Mouse (Mus musculus) liver, embryonic 14.5 days (tissue): ENCODE results near the gene Rapgef4. TPM values are rescaled to one million over a fixed set of nuclear protein-coding genes. Genes with fewer than 3 reads are reported as not detected.

Experiments
- ATAC-seq: fragments of 200-750 bp; cut with Nextera tagmentation; 2 replicates; pipeline ENCODE4 v1.8.0; 2017; ENCODE audit warnings: moderate number of reproducible peaks, mild to moderate bottlenecking, moderate library complexity; ENCODE audit not compliant: insufficient read depth
- DNase-seq, 3 experiments: peaks; one replicate each; pipeline ENCODE4 v3.0.0-alpha.2; 2012 to 2013; ENCODE audit warnings: low read depth in 3 of 3, low spot score in 3 of 3
- H3K27ac ChIP-seq: fragments of 300-500 bp; sonication (generic); 2 replicates; pipeline ENCODE4 v1.5.1; 2014; ENCODE audit warnings: moderate library complexity, mild to moderate bottlenecking, control low read depth, inconsistent platforms
- H3K27me3 ChIP-seq: fragments of 300-500 bp; sonication (generic); 2 replicates; pipeline ENCODE4 v1.6.1; 2014; ENCODE audit warnings: mild to moderate bottlenecking, low read length, moderate library complexity; ENCODE audit not compliant: control insufficient read depth, insufficient read depth
- H3K36me3 ChIP-seq: fragments of 300-500 bp; sonication (generic); replicated peaks from 2 replicates; pipeline ENCODE4 v1.6.1; 2014; ENCODE audit warnings: low read depth; ENCODE audit not compliant: control insufficient read depth, insufficient read depth
- H3K4me1 ChIP-seq, 2 experiments: fragments of 200-500 bp in 1 of 2; fragments of 300-500 bp in 1 of 2; sonication (generic) in 1 of 2; replicated peaks; 2 replicates each; pipeline ENCODE4 v1.6.1; 2012 to 2014; ENCODE audit warnings: antibody characterized with exemption in 1 of 2, inconsistent platforms in 1 of 2, low read length in 1 of 2; ENCODE audit not compliant: control insufficient read depth in 2 of 2, insufficient read depth in 2 of 2
- H3K4me2 ChIP-seq: fragments of 300-500 bp; sonication (generic); 2 replicates; pipeline ENCODE4 v1.6.1; 2014; ENCODE audit warnings: low read depth, mild to moderate bottlenecking, control low read depth, moderate library complexity
- H3K4me3 ChIP-seq, 2 experiments: fragments of 200-500 bp in 1 of 2; fragments of 300-500 bp in 1 of 2; sonication (generic) in 1 of 2; 2 replicates each; pipeline ENCODE4 v1.5.1; 2012 to 2014; ENCODE audit warnings: low read depth in 2 of 2, low read length in 2 of 2, mild to moderate bottlenecking in 2 of 2, control low read depth in 1 of 2, inconsistent platforms in 1 of 2, moderate library complexity in 1 of 2; ENCODE audit not compliant: insufficient read depth in 1 of 2
- H3K9ac ChIP-seq: fragments of 300-500 bp; sonication (generic); replicated peaks from 2 replicates; pipeline ENCODE4 v1.6.1; 2014; ENCODE audit warnings: mild to moderate bottlenecking, control low read depth, moderate library complexity
- H3K9me3 ChIP-seq: fragments of 300-500 bp; sonication (generic); 2 replicates; pipeline ENCODE4 v1.6.1; 2016; ENCODE audit warnings: low read length, mixed read lengths; ENCODE audit not compliant: control insufficient read depth
- CTCF ChIP-seq: IDR thresholded peaks from 2 replicates; pipeline ENCODE4 v1.5.1; 2016; ENCODE audit warnings: antibody characterized with exemption, low read depth, control low read depth
- EP300 ChIP-seq: IDR thresholded peaks from 2 replicates; pipeline ENCODE4 v1.6.1; 2016; ENCODE audit warnings: antibody characterized with exemption, low read depth
- WGBS: fragments of 180-500 bp; shearing (Covaris S2); extraction: QIAGEN DNeasy Blood & Tissue Kit; methylation state at CpG from one replicate; pipeline ENCODE4 v1.1.7; 2014; ENCODE audit not compliant: insufficient replicate concordance; 5-methylcytosine and 5-hydroxymethylcytosine counted together
- polyA plus RNA-seq, 2 experiments: library from polyadenylated mRNA; depleted of rRNA in 1 of 2; stranded (reverse) in 1 of 2; unstranded in 1 of 2; fragments of >200 nt; fragmentation: Nextera tagmentation in 1 of 2; extraction: Ambion mirVana in 1 of 2; gene quantifications; 2 replicates each; pipeline versions ENCODE4 v1.2.1 to v1.2.3; 2012 to 2014

Gene Rapgef4
- polyA plus RNA-seq, 2 experiments = 2.2 to 4.2 TPM

DNA sequence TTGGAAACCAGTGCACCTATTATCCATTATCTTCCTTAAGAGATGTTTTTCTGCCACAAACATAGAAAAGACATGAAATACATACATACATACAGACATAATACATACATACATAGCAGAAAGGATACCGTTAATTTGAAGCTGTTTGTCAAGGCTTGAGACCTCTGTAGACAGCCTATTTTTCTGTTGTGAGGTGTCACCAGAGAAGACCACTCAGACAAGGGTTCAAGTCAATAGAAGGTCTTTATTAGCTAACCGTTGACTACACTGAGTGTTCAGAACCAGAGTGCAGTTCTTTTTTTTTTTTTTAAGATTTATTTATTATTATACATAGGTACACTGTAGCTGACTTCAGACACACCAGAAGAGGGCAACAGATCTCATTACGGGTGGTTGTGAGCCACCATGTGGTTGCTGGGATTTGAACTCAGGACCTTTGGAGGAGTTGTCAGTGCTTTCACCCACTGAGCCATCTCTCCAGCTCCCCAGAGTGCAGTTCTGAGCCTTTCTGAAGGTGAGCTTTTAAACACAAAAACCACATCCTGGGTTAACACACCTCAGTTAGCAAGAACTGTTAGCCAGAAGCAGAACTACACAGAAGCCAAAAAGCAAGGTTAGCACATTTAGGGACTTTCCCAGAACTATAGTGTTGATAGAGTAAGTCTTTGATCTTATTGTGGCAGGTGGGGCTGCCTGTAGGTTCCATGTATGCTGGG lies 39.9 kb upstream of the Rapgef4 start:
- WGBS = 72% methylated on average over 3 of the region's 3 CpGs

DNA sequence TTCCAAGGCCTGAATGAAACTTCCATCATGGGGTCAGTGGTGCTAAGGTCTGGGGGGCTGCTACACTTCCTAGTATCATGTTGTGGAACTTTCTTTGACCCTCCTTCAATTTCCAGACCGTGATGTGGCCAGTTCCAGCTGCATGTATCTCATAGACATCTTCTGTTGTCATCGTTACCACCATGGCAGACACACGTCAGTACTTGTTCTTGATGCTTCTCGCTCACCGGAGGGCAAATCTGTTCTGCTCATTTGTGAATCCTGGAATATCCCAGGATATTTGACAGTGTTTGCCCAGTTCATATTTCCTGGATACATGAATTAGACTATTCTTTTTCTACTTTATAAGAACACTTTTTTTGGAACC lies 39.3 kb upstream of the Rapgef4 start:
- no peak overlapping the region for H3K27ac ChIP-seq
- H3K9me3 ChIP-seq = no peaks in the 10 kb centered on the region
- no peaks in the 10 kb centered on the region for H3K4me1 ChIP-seq
- ATAC-seq = no peak
- WGBS = 71% methylated on average over 5 of the region's 5 CpGs
- H3K4me3 ChIP-seq = no peak overlapping the region
- H3K36me3 ChIP-seq = no peaks in the 10 kb centered on the region
- no peaks in the 10 kb centered on the region for H3K27me3 ChIP-seq
- H3K4me2 ChIP-seq = no peak overlapping the region
- H3K9ac ChIP-seq = no peak overlapping the region
- DNase-seq = no peak
- no peak for TF ChIP-seq CTCF
- TF ChIP-seq EP300 = no peak

More for the DNA sequence above, 39.9 kb upstream of the Rapgef4 start:
- no peak overlapping the region for H3K4me3 ChIP-seq
- no peak overlapping the region for H3K9ac ChIP-seq
- no peak overlapping the region for H3K27ac ChIP-seq
- H3K4me2 ChIP-seq = no peak overlapping the region
- ATAC-seq (no peak), DNase-seq (no peak)
- no peaks in the 10 kb centered on the region for H3K36me3 ChIP-seq
- no peaks in the 10 kb centered on the region for H3K9me3 ChIP-seq
- H3K4me1 ChIP-seq = no peaks in the 10 kb centered on the region
- no peaks in the 10 kb centered on the region for H3K27me3 ChIP-seq
- TF ChIP-seq CTCF = no peak
- TF ChIP-seq EP300 = no peak

DNA sequence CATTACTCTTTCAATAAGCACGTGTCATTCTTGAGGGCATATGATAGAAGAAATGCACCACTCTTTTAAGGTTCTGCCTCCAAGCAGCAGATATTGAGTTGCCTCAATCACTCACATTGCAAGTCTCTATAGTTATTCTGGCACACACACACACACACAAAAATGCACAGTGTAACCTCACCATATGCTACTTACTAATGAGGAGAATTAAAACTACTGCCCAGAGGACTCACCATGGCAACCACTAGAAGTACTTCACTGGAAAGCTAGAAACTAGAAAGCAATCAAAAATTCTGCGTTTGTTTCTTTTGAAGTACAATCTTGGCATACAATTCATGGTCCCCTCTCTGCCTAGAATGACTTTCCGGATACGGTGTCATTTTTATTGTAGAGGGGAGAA lies 29.8 kb upstream of the Rapgef4 start:
- Histone ChIP-seq H3K27ac (no peak overlapping the region), H3K36me3 (no peaks in the 10 kb centered on the region), H3K4me2 (no peak overlapping the region), H3K27me3 (no peaks in the 10 kb centered on the region), H3K4me1 (no peaks in the 10 kb centered on the region), H3K4me3 (no peak overlapping the region), H3K9me3 (no peaks in the 10 kb centered on the region), H3K9ac (no peak overlapping the region)
- WGBS = 66% methylated on average over 4 of the region's 4 CpGs
- ATAC-seq (no peak), DNase-seq (no peak)
- no peak for TF ChIP-seq CTCF
- no peak for TF ChIP-seq EP300

DNA sequence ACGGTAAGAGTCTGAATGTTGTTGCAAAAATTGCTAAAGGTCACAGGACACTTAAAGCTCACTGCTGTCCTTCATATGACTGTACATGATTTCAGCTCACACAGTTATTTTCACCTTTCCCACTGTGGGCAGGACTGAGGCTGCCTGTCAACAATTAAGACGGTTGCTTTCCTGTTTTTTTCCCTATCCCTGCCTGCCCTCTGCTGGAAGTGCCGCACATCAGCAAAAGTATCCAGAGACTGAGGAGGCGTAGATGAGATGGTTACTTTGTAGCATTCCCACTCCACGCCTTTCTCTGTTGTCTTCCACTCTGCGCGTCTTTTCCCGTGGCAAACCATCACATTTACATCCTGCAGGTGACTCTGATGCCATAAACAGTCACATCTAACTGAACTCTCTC lies 25.4 kb upstream of the Rapgef4 start:
- Histone ChIP-seq H3K27me3 (no peaks in the 10 kb centered on the region), H3K36me3 (no peaks in the 10 kb centered on the region), H3K4me3 (no peak overlapping the region), H3K9me3 (no peaks in the 10 kb centered on the region), H3K27ac (no peak overlapping the region), H3K9ac (no peak overlapping the region), H3K4me1 (no peaks in the 10 kb centered on the region), H3K4me2 (no peak overlapping the region)
- DNase-seq (no peak), ATAC-seq (no peak)
- peak; percentile 64 for TF ChIP-seq CTCF
- TF ChIP-seq EP300 = no peak
- WGBS = 23% methylated on average over 8 of the region's 8 CpGs

DNA sequence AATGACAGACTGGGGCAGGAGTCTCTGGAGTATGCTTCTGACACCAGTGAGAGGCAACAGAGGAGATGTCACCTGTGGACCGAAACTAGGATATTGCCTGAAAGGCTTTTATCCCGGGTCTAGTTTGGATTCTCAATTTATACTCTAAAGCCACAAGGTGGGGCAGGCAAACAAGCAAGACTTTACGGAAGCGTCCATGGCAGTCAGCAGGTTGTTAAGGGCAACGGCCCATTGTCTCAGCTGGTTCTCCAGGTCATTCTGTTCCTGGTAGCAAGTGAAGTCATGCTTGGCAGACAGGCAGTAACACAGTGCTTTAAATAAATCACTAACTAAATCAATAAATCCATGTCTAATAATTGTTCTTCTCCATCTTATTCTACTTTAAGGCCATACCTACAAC lies 24.6 kb upstream of the Rapgef4 start:
- H3K27ac ChIP-seq = no peak overlapping the region
- no peak for DNase-seq
- no peaks in the 10 kb centered on the region for H3K27me3 ChIP-seq
- TF ChIP-seq EP300 (no peak), CTCF (no peak)
- 51% methylated on average over 5 of the region's 5 CpGs for WGBS
- H3K4me3 ChIP-seq = no peak overlapping the region
- H3K4me1 ChIP-seq = no peaks in the 10 kb centered on the region
- H3K9ac ChIP-seq = no peak overlapping the region
- no peaks in the 10 kb centered on the region for H3K36me3 ChIP-seq
- no peak overlapping the region for H3K4me2 ChIP-seq
- no peak for ATAC-seq
- no peaks in the 10 kb centered on the region for H3K9me3 ChIP-seq
